Mouse (Mus musculus): ENCODE results near the gene Ftsj1. TPM values are rescaled to one million over a fixed set of nuclear protein-coding genes. Genes with fewer than 3 reads are reported as not detected.
A peak's percentile ranks its signal among the peaks of the same experiment; 100 is the strongest.

The Ftsj1 gene
- polyA plus RNA-seq, 1 experiment from 2014 or later, result 40.1 TPM

DNA sequence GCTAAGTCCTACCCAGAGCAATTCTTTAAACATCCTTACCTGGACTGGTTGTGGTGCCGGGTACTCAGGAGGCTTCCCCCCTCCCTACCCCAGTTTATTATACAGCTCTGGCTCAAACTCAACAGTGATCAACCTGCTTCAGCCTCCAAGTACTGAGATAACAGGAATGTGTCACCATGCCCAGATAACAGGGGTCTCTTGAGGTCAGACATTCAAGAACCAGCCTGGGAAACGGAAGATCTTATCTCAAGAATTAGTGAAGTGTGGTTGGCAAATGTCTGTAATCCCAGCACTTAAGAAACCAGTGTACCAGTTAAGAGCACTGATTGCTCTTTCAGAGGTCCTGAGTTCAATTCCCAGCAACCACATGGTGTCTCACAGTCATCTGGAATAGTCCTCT lies 34.1 kb downstream of the Ftsj1 start:
- no peak overlapping the region for H3K27ac ChIP-seq
- ATAC-seq (ENCODE audit: low read depth) (no peak), DNase-seq (no peak)
- H3K4me3 ChIP-seq (replicated peaks), result no peak overlapping the region
- no peak overlapping the region for H3K4me2 ChIP-seq
- no peaks in the 10 kb centered on the region for H3K36me3 ChIP-seq
- 16% methylated on average over 2 of the region's 2 CpGs for WGBS (ENCODE audit: insufficient replicate concordance)
- H3K9ac ChIP-seq, result no peak overlapping the region
- H3K27me3 ChIP-seq, result peaks cover 21% of the 10 kb centered on the region
- H3K9me3 ChIP-seq (replicated peaks), result no peaks in the 10 kb centered on the region
- peaks cover 3% of the 10 kb centered on the region for H3K4me1 ChIP-seq (replicated peaks)

DNA sequence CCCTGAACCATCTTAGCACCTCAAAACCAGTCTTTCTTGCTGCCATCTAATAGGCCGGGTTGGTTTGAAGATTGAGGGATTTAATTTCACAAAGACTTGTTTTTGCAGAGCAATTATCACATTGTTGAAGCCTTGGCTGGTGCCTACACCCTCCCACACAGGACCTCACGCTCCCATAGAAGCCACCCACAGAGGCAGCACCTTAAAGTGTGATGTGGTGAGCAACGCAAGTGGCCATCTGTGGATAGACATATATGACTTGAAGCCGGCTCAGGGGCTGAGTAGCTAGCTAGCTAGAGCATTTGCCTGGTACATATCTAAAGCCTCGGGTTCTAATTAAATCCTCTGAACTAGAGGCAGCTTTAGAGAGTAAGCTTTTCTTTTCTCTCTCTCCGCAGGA lies 34.8 kb downstream of the Ftsj1 start:
- Histone ChIP-seq H3K36me3 (no peaks in the 10 kb centered on the region), H3K27ac (no peak overlapping the region), H3K4me1 (replicated peaks) (no peaks in the 10 kb centered on the region), H3K4me2 (no peak overlapping the region), H3K4me3 (replicated peaks) (no peak overlapping the region), H3K9me3 (replicated peaks) (no peaks in the 10 kb centered on the region), H3K27me3 (peaks cover 21% of the 10 kb centered on the region), H3K9ac (no peak overlapping the region)
- DNase-seq (no peak), ATAC-seq (ENCODE audit: low read depth) (no peak)
- 23% methylated on average over 6 of the region's 6 CpGs for WGBS (ENCODE audit: insufficient replicate concordance)

DNA sequence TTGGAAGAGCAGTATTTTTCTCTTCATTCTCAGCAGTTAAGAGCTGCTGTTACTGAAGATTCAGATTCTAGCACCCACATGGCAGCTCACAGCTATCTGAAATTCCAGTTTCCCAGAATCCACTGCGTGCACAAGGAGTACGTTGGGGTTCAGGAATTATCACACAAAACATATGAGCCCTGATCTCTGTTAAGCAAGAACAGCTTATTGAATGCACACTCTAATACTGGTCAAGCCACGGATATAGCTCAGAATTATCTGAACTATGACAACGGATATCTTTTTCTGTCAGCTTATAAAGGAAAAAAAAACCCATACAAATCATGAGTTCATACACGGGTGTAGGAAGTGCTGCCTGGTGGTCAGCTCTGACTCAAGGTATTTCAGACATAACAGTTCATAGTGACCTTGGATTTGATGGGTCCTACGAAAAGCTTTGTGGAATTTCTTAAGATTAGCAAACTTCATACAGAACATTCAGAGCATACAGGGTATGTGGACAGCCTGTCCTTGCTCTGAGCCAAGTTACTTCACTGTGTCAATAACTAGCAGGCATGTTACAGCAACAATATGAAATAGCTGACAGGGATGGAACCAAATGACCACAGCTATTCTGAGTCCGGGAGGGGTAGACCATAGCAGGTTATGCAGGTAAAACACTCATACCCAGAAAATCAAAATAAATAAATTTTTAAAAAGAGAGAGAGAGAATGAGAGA lies 40.6 kb downstream of the Ftsj1 start:
- Histone ChIP-seq H3K9me3 (replicated peaks) (no peaks in the 10 kb centered on the region), H3K4me3 (replicated peaks) (no peak overlapping the region), H3K27ac (no peak overlapping the region), H3K36me3 (no peaks in the 10 kb centered on the region), H3K4me1 (replicated peaks) (peaks cover 9% of the 10 kb centered on the region), H3K9ac (no peak overlapping the region), H3K27me3 (peaks cover 8% of the 10 kb centered on the region; the same call in 1 of the 2 replicates), H3K4me2 (no peak overlapping the region)
- no peak for ATAC-seq (ENCODE audit: low read depth)
- 45% methylated on average over 7 of the region's 7 CpGs for WGBS (ENCODE audit: insufficient replicate concordance)
- DNase-seq, result no peak

DNA sequence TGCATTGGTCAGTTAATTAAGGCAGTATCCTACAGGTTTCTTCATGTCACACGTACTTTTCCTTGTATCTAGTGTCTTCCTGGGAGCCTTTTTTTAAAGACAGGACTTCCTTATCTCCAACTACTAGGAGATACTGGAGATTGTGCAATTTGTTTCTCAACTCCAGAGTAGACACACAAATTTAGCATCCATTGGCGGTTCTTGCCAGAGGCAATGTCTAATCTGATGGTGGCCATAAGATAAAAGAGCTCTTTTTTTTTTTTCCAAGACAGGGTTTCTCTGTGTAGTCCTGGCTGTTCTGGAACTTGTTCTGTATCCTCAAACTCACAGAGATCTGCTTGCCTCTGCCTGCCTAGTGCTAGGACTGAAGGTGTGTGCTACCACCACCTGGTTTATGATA lies 42.5 kb downstream of the Ftsj1 start:
- H3K9me3 ChIP-seq (replicated peaks), result no peaks in the 10 kb centered on the region
- DNase-seq (no peak), ATAC-seq (ENCODE audit: low read depth) (no peak)
- H3K36me3 ChIP-seq, result no peaks in the 10 kb centered on the region
- no peak overlapping the region for H3K4me3 ChIP-seq (replicated peaks)
- H3K9ac ChIP-seq, result no peak overlapping the region
- H3K4me1 ChIP-seq (replicated peaks), result peaks cover 13% of the 10 kb centered on the region
- H3K27ac ChIP-seq, result no peak overlapping the region
- WGBS (ENCODE audit: insufficient replicate concordance), result 36% methylated on average over 2 of the region's 2 CpGs
- no peak overlapping the region for H3K4me2 ChIP-seq
- H3K27me3 ChIP-seq, result peaks cover 24% of the 10 kb centered on the region

DNA sequence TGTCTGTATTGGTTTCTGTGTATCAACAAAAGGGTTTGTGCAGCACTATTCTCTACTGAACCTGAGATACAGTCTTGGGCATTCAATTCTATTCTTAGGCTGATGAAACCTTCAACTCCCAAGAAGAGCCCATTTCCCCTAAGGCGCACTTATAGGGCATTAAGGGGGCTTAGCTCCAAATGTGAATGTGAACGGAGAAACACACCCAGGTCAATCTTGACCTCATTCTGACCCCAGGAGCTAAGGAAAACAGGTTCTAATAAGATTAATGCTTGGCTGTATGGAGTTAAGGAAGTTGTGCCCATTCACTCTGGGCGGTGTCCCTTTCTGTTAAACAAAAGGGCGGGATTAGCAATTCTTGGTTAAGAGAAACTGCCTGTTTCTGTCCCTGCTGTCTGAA lies 45.0 kb downstream of the Ftsj1 start:
- Histone ChIP-seq H3K4me2 (peak overlapping the region; percentile 72), H3K9me3 (replicated peaks) (no peaks in the 10 kb centered on the region)

DNA sequence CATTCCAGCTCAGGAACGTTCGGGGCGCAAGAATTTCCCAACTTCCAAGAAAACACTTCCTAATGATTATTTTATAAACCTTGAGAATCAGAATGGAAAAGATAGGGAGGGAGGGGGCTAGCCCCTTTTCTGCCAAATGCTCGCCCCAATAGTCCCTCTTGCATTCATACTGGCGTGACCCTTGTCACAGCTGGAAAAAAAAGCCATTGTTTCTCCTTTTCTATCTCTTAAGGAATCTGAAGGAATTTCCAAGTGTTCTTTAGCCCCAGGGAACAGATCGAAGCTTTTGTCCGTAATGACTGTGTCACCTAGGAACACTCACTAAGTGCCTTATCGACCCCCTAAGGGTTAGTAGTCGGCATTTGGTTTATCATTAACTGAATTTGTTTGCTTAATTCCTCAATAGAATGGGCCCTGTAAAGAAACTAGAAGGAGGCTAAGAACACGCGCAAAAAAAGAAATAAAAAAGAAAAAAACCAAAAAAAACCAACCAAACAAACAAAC lies 45.5 kb downstream of the Ftsj1 start:
- Histone ChIP-seq H3K9ac (0 out of 2 replicates have a peak overlapping the region, but pooled peaks have one; percentile 59), H3K27ac (no peak overlapping the region), H3K4me3 (replicated peaks) (peak overlapping the region; percentile 54), H3K36me3 (no peaks in the 10 kb centered on the region), H3K9me3 (replicated peaks) (no peaks in the 10 kb centered on the region), H3K27me3 (peaks cover 24% of the 10 kb centered on the region), H3K4me2 (peak overlapping the region; percentile 72), H3K4me1 (replicated peaks) (peaks cover 13% of the 10 kb centered on the region)
- whole genome bisulfite sequencing (ENCODE audit: insufficient replicate concordance), result 14% methylated on average over 11 of the region's 11 CpGs
- DNase-seq (no peak), ATAC-seq (ENCODE audit: low read depth) (no peak)

More for the DNA sequence above, 45.0 kb downstream of the Ftsj1 start:
- 23% methylated on average over 4 of the region's 4 CpGs for WGBS (ENCODE audit: insufficient replicate concordance)
- ATAC-seq (ENCODE audit: low read depth) (no peak), DNase-seq (no peak)
- no peak overlapping the region for H3K4me3 ChIP-seq (replicated peaks)
- peaks cover 24% of the 10 kb centered on the region for H3K27me3 ChIP-seq
- peaks cover 13% of the 10 kb centered on the region for H3K4me1 ChIP-seq (replicated peaks)
- H3K36me3 ChIP-seq, result no peaks in the 10 kb centered on the region
- H3K9ac ChIP-seq, result no peak overlapping the region
- H3K27ac ChIP-seq, result no peak overlapping the region

DNA sequence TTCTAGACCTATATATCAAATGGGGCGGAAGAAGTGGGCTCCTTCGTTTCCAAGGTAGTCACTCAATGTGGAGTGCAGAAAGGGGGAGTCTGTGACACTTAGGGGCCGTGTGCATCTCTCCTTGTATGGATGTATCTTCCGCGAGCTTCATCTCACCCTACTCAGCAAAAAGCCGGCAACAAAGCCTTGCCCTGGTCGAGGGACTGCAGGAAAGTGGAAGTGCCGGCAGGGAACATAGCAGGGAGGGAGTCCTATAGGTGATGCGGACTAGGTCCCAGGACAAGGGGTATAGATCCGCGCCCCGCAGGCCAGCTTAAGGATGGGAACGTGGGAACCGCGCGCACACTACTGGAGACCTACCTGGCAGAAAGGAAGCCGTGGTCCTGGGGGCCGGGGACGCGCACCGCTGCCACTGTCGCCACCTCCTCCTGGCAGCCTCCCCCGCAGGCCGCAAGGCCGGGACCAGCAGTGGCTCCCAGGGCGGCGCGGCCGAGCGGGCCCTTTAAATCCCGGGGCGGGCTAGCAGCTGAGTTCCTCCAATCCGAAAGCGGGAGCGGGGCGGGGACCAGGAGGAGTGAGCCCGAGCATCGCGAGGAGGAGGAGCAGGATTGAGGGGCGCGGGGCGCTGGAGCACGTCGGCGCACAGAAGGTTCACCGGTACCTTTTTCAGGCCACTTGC lies 46.1 kb downstream of the Ftsj1 start, which contains the start of gene Porcn:
TSS of gene Porcn (minus strand) at position 511 of the 679 bp plus-strand sequence.
- peak; percentile 64 for DNase-seq
- WGBS (ENCODE audit: insufficient replicate concordance), result 8% methylated on average over 46 of the region's 46 CpGs
- Histone ChIP-seq H3K36me3 (no peaks in the 10 kb centered on the region), H3K4me3 (replicated peaks) (peak within 1 kb of the TSS; percentile 54), H3K9me3 (replicated peaks) (no peaks in the 10 kb centered on the region), H3K4me2 (peak within 1 kb of the TSS; percentile 72), H3K9ac (peak within 1 kb of the TSS; percentile 59), H3K4me1 (replicated peaks) (peaks cover 13% of the 10 kb centered on the region), H3K27ac (no peak within 1 kb of the TSS), H3K27me3 (peaks cover 24% of the 10 kb centered on the region)
- ATAC-seq (ENCODE audit: low read depth), result peak; percentile 93

DNA sequence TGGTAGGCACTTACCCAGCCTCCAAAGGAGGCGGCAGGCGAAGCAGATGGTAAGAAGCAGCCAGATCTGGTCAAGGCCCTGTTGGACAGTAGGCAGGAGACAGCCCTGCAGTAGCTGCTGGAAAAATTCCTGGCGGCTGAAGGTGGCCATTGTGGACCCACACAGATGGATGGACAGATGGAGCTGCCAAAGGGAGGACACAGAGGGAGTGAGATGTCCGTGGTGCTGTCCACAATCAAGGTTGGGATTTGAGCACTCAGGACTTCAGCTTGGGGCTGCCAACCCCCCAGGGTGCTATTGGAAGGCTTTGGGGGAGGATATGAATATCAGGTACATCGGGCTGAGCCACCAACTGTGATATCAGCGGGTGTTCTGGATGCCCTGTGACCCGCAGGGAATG lies 46.7 kb downstream of the Ftsj1 start:
- Histone ChIP-seq H3K27me3 (peaks cover 24% of the 10 kb centered on the region), H3K4me2 (peak overlapping the region; percentile 72; the same call in 1 of the 2 replicates), H3K9me3 (replicated peaks) (no peaks in the 10 kb centered on the region), H3K27ac (no peak overlapping the region), H3K4me1 (replicated peaks) (peaks cover 13% of the 10 kb centered on the region), H3K36me3 (no peaks in the 10 kb centered on the region), H3K9ac (no peak overlapping the region), H3K4me3 (replicated peaks) (peak overlapping the region; percentile 54; the same call in 1 of the 2 replicates)
- WGBS (ENCODE audit: insufficient replicate concordance), result 40% methylated on average over 7 of the region's 7 CpGs
- DNase-seq, result no peak
- ATAC-seq (ENCODE audit: low read depth), result no peak

DNA sequence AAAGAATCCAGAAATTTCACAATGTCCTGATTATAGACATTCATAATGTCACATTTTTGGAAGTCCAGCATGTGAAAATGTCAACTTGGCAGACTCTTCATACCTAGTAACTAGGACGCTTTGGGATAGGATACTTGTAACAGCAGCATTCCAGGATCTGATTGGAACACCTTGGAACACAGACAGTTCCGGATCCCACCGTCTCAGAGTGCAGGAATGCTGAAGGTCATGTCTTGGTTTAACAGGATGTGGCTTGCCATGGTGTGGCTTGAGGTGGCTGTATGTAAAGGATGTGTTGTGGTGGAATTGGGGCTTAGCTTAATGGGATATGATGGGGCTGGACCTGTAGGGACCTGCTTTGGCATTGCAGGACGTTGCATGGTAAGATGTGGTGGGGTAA lies 47.1 kb downstream of the Ftsj1 start:
- Histone ChIP-seq H3K4me2 (no peak overlapping the region), H3K36me3 (no peaks in the 10 kb centered on the region), H3K9me3 (replicated peaks) (no peaks in the 10 kb centered on the region), H3K27me3 (peaks cover 24% of the 10 kb centered on the region), H3K9ac (no peak overlapping the region), H3K4me3 (replicated peaks) (no peak overlapping the region), H3K27ac (no peak overlapping the region), H3K4me1 (replicated peaks) (peaks cover 13% of the 10 kb centered on the region)
- DNase-seq, result no peak
- 43% methylated on average over 4 of the region's 4 CpGs for WGBS (ENCODE audit: insufficient replicate concordance)
- ATAC-seq (ENCODE audit: low read depth), result no peak

DNA sequence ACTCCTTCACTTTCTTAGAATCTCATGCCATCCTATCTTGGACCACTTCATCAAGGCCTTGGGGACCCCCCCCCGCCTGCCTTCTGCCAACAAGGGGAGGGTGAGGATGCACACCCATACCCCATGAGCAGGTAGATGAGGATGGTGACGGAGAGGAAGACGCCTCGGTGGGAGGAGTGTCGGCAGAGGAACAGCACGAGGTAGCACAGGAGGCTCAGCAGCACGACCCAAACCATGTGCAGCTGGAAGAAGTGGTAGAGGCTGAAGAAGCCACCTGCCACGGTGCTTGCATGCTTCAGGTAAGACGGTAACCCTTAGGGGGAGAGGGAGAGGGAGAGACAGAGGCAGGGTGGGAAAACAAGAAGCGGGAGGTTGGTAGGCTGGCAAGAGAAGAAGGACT lies 48.1 kb downstream of the Ftsj1 start:
- DNase-seq (no peak), ATAC-seq (ENCODE audit: low read depth) (no peak)
- H3K27ac ChIP-seq, result no peak overlapping the region
- H3K36me3 ChIP-seq, result no peaks in the 10 kb centered on the region
- no peak overlapping the region for H3K9ac ChIP-seq
- 70% methylated on average over 10 of the region's 10 CpGs for WGBS (ENCODE audit: insufficient replicate concordance)
- peaks cover 13% of the 10 kb centered on the region for H3K4me1 ChIP-seq (replicated peaks)
- peaks cover 24% of the 10 kb centered on the region for H3K27me3 ChIP-seq
- H3K9me3 ChIP-seq (replicated peaks), result no peaks in the 10 kb centered on the region
- H3K4me2 ChIP-seq, result no peak overlapping the region
- H3K4me3 ChIP-seq (replicated peaks), result no peak overlapping the region

DNA sequence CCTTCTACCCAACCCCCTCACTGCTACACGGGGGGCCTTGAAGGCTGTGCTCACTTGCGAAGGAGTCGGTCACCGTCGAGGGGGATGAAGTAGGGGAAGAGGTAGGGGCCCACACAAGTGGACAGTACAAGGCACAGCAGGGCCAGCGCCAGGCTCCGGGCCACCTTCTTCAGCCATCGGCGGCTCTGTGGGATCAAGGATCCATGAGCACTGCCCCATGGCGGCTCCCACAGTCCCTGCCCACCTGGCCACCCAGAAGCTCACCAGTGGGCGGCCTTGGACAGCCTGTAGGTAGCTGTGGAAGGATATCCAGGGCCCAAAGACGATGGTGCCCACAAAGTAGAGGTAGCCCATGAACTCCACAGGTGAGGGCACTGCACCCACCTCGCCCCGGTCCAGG lies 49.1 kb downstream of the Ftsj1 start:
- Histone ChIP-seq H3K9ac (no peak overlapping the region), H3K27me3 (peaks cover 20% of the 10 kb centered on the region), H3K4me3 (replicated peaks) (no peak overlapping the region), H3K4me1 (replicated peaks) (peaks cover 13% of the 10 kb centered on the region), H3K27ac (no peak overlapping the region), H3K9me3 (replicated peaks) (no peaks in the 10 kb centered on the region), H3K36me3 (no peaks in the 10 kb centered on the region), H3K4me2 (no peak overlapping the region)
- no peak for DNase-seq
- WGBS (ENCODE audit: insufficient replicate concordance), result 65% methylated on average over 14 of the region's 14 CpGs
- ATAC-seq (ENCODE audit: low read depth), result no peak
